Mouse (Mus musculus) skeletal muscle tissue, adult 2 months (tissue): ENCODE results near the gene 2900092C05Rik.
A peak's percentile ranks its signal among the peaks of the same experiment; 100 is the strongest.

Experiments
- DNase-seq: peaks from one replicate; pipeline ENCODE4 v3.0.0-alpha.2; 2012; ENCODE audit warnings: low read depth, low spot score

2900092C05Rik gene

DNA sequence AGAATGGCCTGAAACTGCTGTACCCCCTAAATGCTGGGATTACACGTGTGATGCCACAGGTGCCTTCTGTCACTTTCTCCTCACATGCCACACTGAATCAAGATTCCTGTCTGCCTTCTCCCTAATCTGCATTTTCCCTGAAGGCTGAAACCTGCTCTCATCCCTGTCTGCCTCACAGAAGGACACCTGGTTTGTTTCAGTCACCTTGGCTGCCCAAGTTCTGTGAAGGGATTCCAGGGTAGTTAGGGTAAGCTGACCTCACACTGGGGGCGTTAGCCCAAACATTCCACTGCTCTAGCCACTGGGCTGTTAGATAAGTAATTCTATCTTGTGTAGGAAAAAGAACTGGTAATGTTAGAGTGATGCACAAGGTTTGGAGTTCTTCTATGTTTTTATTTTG is at the start of gene 2900092C05Rik:
TSS of gene 2900092C05Rik (plus strand) at position 301 of the 400 bp plus-strand sequence.
- DNase-seq: no peak

DNA sequence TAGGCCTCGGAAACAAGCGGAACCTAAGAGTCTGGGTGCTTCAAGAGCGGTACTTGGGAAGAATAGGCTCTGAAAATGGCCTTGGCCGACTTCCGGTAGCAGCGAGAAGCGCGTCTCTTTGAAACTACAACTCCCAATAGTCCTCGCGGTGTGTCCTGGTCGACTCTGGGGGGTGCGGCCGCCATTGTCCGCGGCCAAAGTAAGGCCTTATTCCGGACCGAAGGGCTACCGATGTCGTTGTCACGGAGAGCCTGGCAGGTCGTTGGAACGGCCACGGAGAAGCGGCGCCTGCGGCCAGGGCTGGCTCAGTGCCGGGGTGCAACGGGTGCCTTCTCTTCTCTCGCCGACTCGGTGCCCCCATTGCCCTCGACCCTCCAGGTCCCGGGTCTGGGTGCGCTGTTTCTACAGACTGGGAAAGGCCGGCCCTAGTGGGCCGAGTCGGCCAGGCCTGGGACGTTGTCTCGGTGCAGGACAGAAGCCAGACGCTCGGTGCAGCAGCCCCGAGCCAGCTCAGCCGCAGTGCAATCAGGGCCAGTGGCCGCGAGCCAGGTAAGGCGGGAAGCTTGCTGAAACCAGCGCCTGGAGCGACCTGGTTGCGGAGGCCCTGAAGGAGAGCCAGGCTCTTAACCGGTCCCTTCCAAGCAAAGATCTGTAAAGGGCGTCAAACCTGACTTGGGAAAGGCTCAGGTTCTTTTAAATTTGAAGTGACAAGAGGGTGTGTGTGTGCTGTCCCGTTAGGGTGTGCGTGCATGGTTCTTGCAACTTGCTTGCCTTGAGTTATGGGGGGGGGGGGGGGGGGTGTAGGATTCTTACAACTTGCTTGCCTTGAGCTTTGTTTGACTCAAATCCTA is 33.9 kb upstream of the 2900092C05Rik start, which contains the start of gene Zfp606:
TSS of gene Zfp606 (plus strand) at position 136 of the 851 bp plus-strand sequence.
- DNase-seq: peak; percentile 82

DNA sequence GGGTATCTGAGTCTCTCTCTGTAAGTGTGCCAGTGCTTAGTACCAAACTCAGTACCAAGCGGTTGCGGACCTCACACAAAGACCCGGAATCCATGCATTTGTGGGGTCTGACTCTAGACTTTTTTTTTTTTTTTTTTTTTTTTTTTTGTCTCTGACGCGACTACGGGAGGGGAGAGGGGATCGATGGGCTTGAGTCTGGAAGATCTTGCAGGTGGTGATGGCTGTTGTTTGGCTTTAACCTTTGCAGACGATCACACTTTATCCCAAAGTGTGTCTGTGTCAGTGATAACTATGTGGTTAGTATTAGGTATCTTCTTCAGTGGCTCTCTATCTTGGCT is 33.3 kb upstream of the 2900092C05Rik start:
- DNase-seq: no peak

DNA sequence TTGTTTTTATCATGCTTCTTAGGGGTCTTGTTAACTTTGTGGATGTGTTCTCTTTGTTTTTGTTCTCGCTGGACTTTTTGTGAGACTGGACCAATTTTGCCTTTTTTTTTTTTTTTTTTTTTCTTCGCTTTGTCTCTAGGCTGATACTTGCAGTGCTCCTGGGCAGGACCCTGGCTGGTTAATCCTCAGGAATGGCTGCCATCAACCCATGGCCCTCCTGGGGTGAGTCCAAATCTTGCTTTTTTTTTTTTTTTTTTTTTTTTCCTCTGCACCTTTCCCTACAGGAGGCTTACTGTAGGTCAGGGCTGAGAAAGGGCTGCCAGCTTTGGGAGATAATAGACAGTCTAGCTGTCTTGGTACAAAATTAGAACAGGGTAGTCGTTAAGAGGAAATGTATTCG is 32.8 kb upstream of the 2900092C05Rik start:
- no peak for DNase-seq

DNA sequence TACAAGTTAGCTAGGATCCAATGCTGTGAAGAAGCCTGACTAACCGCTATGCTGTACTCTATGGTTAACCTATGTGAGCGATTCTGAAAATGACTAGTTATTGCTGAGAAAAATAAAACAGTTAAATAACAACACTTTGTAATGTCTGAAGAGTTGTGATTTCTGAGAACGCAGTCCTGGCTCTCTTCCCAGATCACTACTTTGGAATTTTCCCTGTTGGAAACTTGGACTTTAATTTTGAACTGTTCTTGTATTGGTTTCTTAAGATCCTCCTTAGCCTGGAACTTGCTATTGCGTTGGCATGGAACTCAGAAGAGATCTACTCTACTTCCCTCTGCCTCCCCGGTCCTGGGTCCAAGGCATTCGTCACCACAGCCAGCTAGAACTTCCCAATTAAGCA is 28.5 kb upstream of the 2900092C05Rik start:
- DNase-seq: no peak

DNA sequence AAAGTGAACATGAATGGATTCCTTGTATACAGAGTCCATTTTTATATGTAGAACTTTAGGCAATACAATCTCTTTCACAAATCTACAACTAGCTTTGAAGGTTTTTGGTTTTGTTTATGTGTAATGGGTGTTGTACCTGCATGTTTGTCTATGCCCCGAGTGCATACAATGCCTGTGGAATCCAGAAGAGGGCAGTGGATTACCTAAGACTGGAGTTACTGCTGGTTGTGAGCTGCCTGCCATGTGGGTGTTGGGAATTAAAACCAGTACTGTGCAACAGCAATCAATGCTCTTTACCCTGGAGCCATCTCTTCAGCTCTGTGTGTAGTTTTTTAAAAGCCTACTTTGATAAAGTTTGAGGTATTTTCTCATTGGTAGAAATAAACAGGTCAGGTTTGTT is 26.4 kb upstream of the 2900092C05Rik start:
- no peak for DNase-seq

DNA sequence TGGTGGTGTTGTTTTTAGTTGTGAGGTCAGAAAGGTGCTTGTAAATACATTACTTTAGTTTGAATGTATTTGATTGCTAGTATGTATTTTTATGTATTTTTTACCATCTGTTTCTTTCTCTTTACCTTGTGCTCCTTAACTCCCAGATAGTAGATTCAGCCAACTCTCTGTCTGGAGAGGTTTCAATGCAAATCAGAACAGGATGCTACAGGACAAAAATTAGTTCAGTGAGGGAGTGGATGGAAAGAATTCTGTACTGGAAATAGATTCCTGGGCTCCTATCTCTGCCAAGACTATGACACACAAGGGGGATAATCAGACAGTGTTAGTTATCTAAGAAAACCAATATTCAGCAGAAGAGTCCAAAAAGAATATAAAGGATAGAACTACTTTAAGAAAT is 25.6 kb upstream of the 2900092C05Rik start:
- DNase-seq: no peak

DNA sequence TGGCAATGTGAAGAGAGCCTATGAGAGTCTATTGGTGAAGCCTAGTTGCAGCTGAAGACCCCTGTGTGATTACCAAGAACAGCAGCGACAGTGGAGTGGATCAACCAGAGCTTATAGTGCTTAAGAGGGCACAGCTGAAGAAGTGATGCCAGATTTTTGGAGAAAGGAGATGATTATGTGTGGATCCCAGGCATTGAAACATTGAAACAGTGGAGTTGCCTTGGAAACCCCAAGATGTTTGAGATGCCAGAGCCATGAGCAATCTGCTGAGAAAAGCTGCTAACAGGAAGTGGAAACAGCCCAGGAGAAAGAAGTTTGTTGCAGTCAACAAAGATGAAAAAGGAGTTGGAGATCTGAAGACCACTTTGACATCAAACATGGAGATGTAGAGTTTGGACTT is 1.4 kb upstream of the 2900092C05Rik start:
- DNase-seq: no peak
